Mouse (Mus musculus) urinary bladder, adult 2 months (tissue): ENCODE results near the gene Slc28a1. TPM values are rescaled to one million over a fixed set of nuclear protein-coding genes. Genes with fewer than 3 reads are reported as not detected.

Experiments used
- DNase-seq: peaks from one replicate; pipeline ENCODE4 v3.0.0; 2022; ENCODE audit warnings: low spot score
- polyA plus RNA-seq: library from polyadenylated mRNA; depleted of rRNA; stranded (reverse); fragments of >200 nt; gene quantifications from 2 replicates; pipeline ENCODE4 v1.2.3, GENCODE M21; 2012; rRNA removed

Slc28a1 gene
- polyA plus RNA-seq, 1 experiment: 0.01 TPM

DNA sequence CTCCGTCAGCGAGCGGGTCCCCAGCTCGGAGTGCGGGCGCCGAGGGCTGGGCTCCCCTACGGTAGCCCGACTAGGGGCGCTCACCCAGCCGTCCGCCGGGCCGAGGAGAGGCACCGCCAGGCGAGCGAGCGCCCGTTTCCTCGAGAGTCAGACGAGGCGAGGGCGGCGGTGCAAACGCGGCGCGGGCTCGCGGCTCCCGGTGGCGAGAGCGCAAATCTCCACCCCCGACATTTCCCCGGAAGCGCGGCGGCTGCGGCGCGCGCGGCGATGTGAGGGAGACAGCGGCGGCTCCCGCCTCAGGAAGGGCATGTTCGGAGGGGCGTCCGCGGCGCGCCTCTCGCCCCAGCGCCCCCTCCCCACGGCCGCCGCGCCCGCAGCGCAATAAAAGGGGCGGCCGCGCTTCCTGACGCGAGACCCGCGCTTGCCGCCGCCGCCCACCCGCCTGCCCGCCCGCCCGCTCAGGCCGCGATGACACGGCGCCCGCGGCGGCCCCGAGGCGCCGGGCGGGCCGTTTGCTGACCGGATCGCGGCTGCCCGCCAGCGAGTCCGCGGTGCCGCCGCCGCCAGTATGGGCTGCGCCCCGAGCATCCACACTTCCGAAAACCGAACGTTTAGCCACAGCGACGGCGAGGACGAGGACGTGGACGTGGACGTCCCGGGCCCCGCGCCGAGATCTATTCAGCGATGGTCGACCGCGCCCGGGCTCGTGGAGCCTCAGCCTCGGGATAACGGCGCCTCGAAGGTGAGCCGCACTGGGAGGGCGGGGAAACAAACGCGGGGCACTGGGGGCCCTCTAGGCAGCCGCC lies 99.0 kb downstream of the Slc28a1 start, which contains the start of gene Pde8a:
Pde8a (plus strand) TSS at position 250 of the 806 bp plus-strand sequence.
- peak; percentile 45 for DNase-seq

DNA sequence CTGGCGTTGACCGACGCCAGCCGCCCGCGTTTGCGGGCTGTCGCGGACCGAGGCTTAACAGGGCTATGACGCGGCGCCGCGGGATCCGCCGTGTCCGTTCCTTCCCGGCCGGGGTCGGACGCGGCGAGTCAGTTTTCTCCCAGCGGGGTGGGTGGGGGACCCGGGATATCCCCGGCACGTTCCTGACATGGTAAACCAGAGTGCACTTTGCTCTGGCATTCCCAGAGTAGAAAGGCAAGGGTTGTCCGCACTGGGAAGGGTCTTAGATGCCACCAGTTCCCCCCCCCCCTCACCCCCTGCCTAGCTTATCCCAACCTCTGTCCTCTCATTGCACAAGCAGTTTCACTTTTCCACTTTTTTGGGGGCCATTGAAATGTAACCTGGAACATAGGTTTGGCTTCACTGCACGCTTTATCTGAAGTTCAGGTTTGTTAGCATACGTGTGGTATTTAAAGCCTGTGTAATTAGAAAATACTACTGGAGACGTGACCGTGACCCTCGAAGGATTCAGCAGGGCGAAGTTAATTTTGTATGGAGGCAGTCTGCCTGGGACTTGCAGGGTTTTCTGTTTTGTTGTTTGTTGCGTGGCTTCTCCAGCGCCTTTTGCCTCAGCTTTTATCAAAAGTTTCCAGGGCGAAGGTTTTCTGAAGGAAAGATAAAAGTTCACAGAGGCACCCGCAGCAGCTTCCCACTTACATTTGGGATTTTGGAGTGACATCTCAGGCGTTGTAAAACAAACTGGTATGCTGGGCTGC lies 99.7 kb downstream of the Slc28a1 start:
- no peak for DNase-seq

DNA sequence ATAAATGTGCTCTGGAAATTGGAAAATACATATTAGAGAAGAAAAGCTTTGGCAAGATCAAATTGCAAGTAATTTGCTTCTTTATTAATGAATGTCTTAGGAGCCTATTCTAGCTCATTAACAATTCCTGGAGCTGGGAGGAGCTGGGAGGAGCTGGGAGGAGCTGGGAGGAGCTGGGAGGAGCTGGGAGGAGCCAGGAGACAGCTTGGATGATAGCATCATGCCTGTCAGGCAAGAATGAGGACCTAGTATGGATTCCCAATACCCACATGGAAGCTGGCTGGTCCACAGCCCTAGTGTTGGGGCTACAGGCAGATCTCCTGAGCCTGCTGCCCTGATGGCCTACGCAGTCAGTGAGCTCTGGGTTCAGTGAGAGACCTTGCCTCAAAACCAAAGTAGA lies 101.4 kb downstream of the Slc28a1 start:
- no peak for DNase-seq

DNA sequence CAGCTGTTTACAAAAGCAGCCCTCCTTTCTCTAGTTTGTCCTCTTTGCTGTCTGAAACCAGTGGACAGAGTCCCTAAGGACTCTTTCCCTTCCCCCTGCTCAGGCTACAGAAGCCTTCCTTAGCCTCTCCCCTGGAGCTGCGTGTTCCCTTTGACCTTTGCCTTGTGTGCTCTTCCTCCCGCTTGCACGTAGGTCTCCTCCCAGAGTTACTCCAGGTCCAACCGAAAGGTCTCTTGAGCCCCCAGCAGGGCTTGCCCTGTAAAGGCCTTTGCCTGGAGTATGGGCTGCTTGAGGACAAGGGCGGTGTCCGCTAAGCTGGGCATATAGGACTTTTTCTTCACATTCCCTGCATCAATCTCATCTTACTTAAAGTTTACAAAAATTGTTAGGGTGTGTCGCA lies 104.7 kb downstream of the Slc28a1 start:
- DNase-seq: no peak

Other genes starting within 250 kb of the Slc28a1 start
- gene Wdr73, start 213.5 kb upstream of the Slc28a1 start, polyA plus RNA-seq: 16.7 and 19.2 TPM in 2 replicates
- 4.2 and 5.5 TPM in 2 replicates for gene Nmb, start 209.7 kb upstream of the Slc28a1 start, polyA plus RNA-seq
- gene Sec11a, start 167.0 kb upstream of the Slc28a1 start, polyA plus RNA-seq: 105 and 113 TPM in 2 replicates
- 15.1 and 16.7 TPM in 2 replicates for gene Zfp592, start 121.1 kb upstream of the Slc28a1 start, polyA plus RNA-seq
- 0.03 and 0.13 TPM in 2 replicates for gene Alpk3, start 57.2 kb upstream of the Slc28a1 start, polyA plus RNA-seq
- 14.1 and 16.4 TPM in 2 replicates for gene Pde8a, start 98.8 kb downstream of the Slc28a1 start, polyA plus RNA-seq
- 2,204 and 2,273 TPM in 2 replicates for gene Rps17, start 230.5 kb downstream of the Slc28a1 start, polyA plus RNA-seq